Mouse (Mus musculus) mammary gland, adult 2 months (tissue): Measurements from ENCODE around the gene Pla2g4f. TPM values are rescaled to one million over a fixed set of nuclear protein-coding genes. Genes with fewer than 3 reads are reported as not detected.

Experiments
- polyA plus RNA-seq: library from polyadenylated mRNA; depleted of rRNA; stranded (reverse); fragments of >200 nt; gene quantifications from 2 replicates; pipeline ENCODE4 v1.2.3, GENCODE M21; 2012; ENCODE audit warnings: low replicate concordance; rRNA removed

Gene Pla2g4f
- 1.4 and 2.0 TPM in 2 replicates for polyA plus RNA-seq

DNA sequence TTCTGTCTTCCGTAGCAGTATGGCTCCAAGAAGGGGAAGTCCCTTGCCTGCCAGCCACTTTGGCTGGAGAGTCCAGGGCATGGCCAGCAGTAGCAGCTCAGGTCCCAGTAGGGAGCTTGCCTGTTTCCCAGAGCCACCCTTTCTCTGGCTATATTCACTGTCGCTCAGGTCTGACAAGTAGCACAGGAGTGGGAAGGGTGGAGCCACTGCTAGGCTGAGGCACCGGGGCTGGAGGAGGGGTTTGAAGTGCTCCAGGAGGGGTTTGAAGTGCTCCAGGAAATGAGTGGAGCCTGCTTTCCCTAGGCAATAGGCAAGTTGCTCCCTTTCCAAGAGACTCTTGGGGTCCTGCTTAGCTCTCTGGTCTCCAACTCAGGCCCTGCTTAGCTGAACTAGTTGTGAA is at the start of gene Pla2g4f:
Pla2g4f (minus strand) TSS at position 190 of the 400 bp plus-strand sequence.

DNA sequence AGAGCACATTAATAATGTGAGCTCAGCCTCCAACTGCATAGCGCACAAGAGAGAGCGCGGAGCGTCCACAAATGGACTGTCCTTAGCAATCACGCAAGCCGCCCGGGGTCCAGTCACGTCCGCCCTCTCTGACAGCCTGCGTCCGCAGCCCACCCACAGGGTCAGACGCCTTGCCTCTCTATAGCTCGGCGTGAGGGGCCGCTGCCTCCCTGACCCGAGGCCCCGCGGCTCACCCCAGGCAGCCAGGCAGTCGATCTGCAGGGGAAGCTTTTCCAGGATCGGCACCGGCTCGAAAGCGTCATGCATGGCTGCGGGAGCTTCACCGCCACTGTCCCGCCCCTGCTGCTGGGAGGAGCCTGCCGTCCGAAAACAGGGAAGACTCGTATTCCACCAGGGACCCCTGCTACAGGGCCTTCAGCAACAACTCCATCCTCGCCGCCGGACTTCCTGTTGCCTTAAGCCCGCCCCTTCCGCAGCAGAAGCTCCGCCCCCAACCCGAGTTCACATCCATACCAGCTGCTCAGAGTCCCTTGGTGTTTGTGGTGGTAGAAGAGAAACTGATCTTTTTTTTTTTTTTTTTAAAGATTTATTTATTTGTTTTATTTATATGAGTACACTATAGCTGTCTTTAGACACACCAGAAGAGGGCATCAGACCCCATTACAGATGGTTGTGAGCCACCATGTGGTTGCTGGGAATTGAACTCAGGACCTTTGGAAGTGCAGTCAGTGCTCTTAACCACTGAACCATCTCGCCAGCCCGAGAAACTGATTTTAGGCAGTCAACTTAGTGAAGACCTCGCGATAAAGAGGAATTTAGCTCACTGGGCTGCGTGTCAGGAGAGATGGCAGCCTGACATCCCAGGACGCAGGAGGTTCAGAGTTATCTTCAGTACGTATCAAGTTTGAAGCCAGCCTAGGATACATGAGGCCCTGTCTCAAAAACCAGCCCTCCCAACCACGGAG is 39.0 kb upstream of the Pla2g4f start, which contains the start of gene Vps39:
Vps39 (minus strand) TSS at position 456 of the 965 bp plus-strand sequence.

DNA sequence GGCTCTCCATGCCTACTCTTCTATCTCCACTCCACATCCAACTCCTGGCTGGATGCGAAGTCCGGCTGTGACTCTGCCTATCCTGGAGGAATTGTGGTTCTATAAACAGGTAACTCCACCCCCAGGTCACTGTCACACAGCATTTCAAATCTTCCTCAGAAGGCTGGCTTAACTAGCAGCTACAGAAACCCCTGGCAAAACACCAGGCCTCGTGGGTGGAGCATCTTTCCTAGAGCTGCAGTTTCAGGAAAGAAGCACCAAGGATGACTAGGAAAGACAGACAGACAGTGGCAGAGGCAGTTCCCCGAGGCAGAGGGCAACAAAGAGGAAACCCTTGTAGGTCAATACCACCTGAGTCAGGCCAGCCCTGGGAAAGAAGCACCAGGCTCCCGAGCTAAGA is 25.0 kb downstream of the Pla2g4f start, which contains the start of gene Pla2g4d:
Pla2g4d (minus strand) TSS at position 203 of the 400 bp plus-strand sequence.

Other genes with a start within 250 kb of the Pla2g4f start
- gene Ehd4, start 159.6 kb downstream of the Pla2g4f start, polyA plus RNA-seq: 43.7 and 43.9 TPM in 2 replicates
- 5.9 TPM in 1 of 2 replicates, not detected in the other for gene Pla2g4e, start 68.8 kb downstream of the Pla2g4f start, polyA plus RNA-seq
- 0.03 TPM in 1 of 2 replicates, not detected in the other for gene Pla2g4d, start 25.0 kb downstream of the Pla2g4f start, polyA plus RNA-seq
- gene Vps39, start 39.0 kb upstream of the Pla2g4f start, polyA plus RNA-seq: 25.7 and 32.2 TPM in 2 replicates
- 17.6 and 27.6 TPM in 2 replicates for gene Ganc, start 89.7 kb upstream of the Pla2g4f start, polyA plus RNA-seq
- 6.5 and 18.1 TPM in 2 replicates for gene Tmem87a, start 89.9 kb upstream of the Pla2g4f start, polyA plus RNA-seq
- gene Capn3, start 141.9 kb upstream of the Pla2g4f start, polyA plus RNA-seq: 1.6 and 25.4 TPM in 2 replicates
- 51.8 and 142 TPM in 2 replicates for gene Zfp106, start 249.7 kb upstream of the Pla2g4f start, polyA plus RNA-seq